Mouse (Mus musculus): ENCODE results near the gene Arhgap45. TPM values are rescaled to one million over a fixed set of nuclear protein-coding genes. Genes with fewer than 3 reads are reported as not detected.

Arhgap45 gene
- 1.9 and 2.2 TPM in 2 replicates for polyA plus RNA-seq (2015; fragmentation: Nextera tagmentation; extraction: Ambion mirVana)

DNA sequence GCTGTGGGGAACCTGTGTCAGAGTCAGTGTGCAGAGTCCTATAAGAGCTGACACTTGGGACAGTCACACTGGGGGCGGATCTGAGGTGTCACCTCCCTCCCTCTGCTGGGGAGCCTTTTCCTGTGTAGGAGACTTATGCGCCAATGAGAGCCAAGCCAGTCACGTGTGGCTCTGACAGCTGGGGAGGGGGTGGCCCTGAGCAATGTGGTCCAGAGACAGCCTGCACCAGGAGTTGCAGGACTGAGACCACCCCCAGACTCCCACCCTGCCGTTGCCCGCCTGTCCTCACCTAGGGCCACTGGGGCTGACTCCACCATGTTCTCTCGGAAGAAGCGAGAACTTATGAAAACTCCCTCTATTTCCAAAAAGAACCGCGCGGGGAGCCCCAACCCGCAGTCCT is at the start of gene Arhgap45:
Gene Arhgap45, plus strand, starts transcription at position 143 of the 400 bp plus-strand sequence.
- no peaks in the 10 kb centered on the region for H3K4me1 ChIP-seq
- ATAC-seq (replicated peaks): no peak
- H3K27me3 ChIP-seq (replicated peaks): peaks cover 59% of the 10 kb centered on the region
- WGBS: 69% methylated on average over 11 of the region's 11 CpGs
- no peak within 1 kb of the TSS for H3K9ac ChIP-seq
- no peak within 1 kb of the TSS for H3K4me2 ChIP-seq
- H3K27ac ChIP-seq: no peak within 1 kb of the TSS
- peaks cover under 1% of the 10 kb centered on the region; the same call in 1 of the 2 replicates for H3K36me3 ChIP-seq (replicated peaks)
- no peaks in the 10 kb centered on the region for H3K9me3 ChIP-seq
- H3K4me3 ChIP-seq: no peak within 1 kb of the TSS

- ATAC-seq (replicated peaks): no peak
- Histone ChIP-seq H3K27ac (no peak overlapping the region), H3K4me2 (no peak overlapping the region), H3K9ac (no peak overlapping the region), H3K36me3 (replicated peaks) (peaks cover 26% of the 10 kb centered on the region; the same call in 1 of the 2 replicates), H3K4me1 (peaks cover 8% of the 10 kb centered on the region), H3K9me3 (no peaks in the 10 kb centered on the region), H3K27me3 (replicated peaks) (peaks cover 23% of the 10 kb centered on the region), H3K4me3 (no peak overlapping the region)
- WGBS: 90% methylated on average over 5 of the region's 5 CpGs
These were observed 49.5 kb upstream of the Arhgap45 start for GRCm38 (mm10) chr10:79966886-79967400.

- WGBS: 80% methylated on average over 1 of the region's 1 CpGs
These were observed 48.3 kb upstream of the Arhgap45 start for GRCm38 (mm10) chr10:79968181-79968580.

GRCm38 (mm10) chr10:79969124-79969568 is 47.3 kb upstream of the Arhgap45 start:
- no peak overlapping the region for H3K27ac ChIP-seq
- no peak overlapping the region for H3K4me2 ChIP-seq
- no peak overlapping the region for H3K4me3 ChIP-seq
- no peak for ATAC-seq (replicated peaks)
- H3K9me3 ChIP-seq: no peaks in the 10 kb centered on the region
- peaks cover 17% of the 10 kb centered on the region; the same call in 1 of the 2 replicates for H3K36me3 ChIP-seq (replicated peaks)
- peaks cover 8% of the 10 kb centered on the region for H3K4me1 ChIP-seq
- WGBS: 11% methylated on average over 3 of the region's 3 CpGs
- no peak overlapping the region for H3K9ac ChIP-seq
- H3K27me3 ChIP-seq (replicated peaks): peaks cover 35% of the 10 kb centered on the region

More at GRCm38 (mm10) chr10:79968181-79968580, 48.3 kb upstream of the Arhgap45 start:
- Histone ChIP-seq H3K27ac (no peak overlapping the region), H3K4me2 (no peak overlapping the region), H3K36me3 (replicated peaks) (peaks cover 17% of the 10 kb centered on the region; the same call in 1 of the 2 replicates), H3K9ac (no peak overlapping the region), H3K9me3 (no peaks in the 10 kb centered on the region), H3K27me3 (replicated peaks) (peaks cover 35% of the 10 kb centered on the region), H3K4me1 (peaks cover 8% of the 10 kb centered on the region), H3K4me3 (no peak overlapping the region)
- ATAC-seq (replicated peaks): no peak

DNA sequence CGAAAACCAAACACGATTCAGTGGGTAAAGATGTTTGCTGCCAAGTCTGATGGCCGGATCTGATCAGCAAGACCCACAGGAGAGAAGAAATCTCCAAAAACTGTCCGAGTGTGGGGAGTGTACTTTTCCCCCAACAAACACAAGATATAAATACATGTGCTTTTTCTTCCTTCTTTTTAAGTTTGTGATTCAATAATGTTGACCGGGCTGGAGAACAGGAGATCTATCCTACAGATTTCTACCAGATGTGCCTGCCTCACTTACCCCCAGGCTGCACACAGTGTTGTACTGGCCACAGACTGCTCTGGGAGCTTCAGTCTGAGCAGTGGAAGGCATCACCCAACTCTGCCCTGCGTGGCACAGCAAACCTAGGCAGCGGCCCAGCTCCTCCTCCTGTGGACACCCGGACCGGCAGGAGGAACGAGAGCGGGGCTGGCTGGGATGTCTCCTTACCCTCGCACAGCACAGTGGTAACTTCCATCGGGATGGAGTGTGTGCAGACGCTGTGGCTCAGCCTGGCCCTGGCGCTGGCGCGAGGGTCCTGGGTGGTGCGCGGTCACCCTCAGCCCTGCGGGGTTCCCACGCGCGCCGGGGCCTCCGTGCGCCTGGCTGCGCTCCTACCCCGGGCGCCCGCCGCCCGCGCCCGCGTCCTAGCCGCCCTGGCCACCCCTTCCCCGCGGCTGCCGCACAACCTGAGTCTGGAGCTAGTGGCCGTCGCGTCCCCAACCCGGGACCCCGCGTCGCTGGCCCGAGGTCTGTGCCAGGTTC is 45.9 kb upstream of the Arhgap45 start, which contains the start of gene Grin3b:
Gene Grin3b, plus strand, starts transcription at position 301 of the 768 bp plus-strand sequence.
- 8% methylated on average over 47 of the region's 47 CpGs for WGBS
- peaks cover 8% of the 10 kb centered on the region for H3K4me1 ChIP-seq
- H3K27ac ChIP-seq: no peak within 1 kb of the TSS
- peak within 1 kb of the TSS; percentile 4; the same call in 1 of the 2 replicates for H3K9ac ChIP-seq
- H3K4me2 ChIP-seq: peak within 1 kb of the TSS; percentile 51
- H3K27me3 ChIP-seq (replicated peaks): peaks cover 35% of the 10 kb centered on the region
- no peak for ATAC-seq (replicated peaks)
- no peaks in the 10 kb centered on the region for H3K9me3 ChIP-seq
- peaks cover 15% of the 10 kb centered on the region for H3K36me3 ChIP-seq (replicated peaks)
- H3K4me3 ChIP-seq: peak within 1 kb of the TSS; percentile 30

- H3K9ac ChIP-seq: peak overlapping the region; percentile 4; the same call in 1 of the 2 replicates
- H3K9me3 ChIP-seq: no peaks in the 10 kb centered on the region
- peak overlapping the region; percentile 30 for H3K4me3 ChIP-seq
- peaks cover 8% of the 10 kb centered on the region for H3K4me1 ChIP-seq
- H3K27me3 ChIP-seq (replicated peaks): peaks cover 35% of the 10 kb centered on the region
- no peak for ATAC-seq (replicated peaks)
- peaks cover 20% of the 10 kb centered on the region for H3K36me3 ChIP-seq (replicated peaks)
- no peak overlapping the region for H3K27ac ChIP-seq
- WGBS: 4% methylated on average over 21 of the region's 21 CpGs
- peak overlapping the region; percentile 51 for H3K4me2 ChIP-seq
These were observed 45.3 kb upstream of the Arhgap45 start for GRCm38 (mm10) chr10:79971183-79971497.

- Histone ChIP-seq H3K4me1 (peaks cover 8% of the 10 kb centered on the region), H3K4me3 (no peak overlapping the region), H3K27me3 (replicated peaks) (peaks cover 35% of the 10 kb centered on the region), H3K27ac (no peak overlapping the region), H3K36me3 (replicated peaks) (peaks cover 26% of the 10 kb centered on the region), H3K9ac (no peak overlapping the region), H3K9me3 (no peaks in the 10 kb centered on the region), H3K4me2 (no peak overlapping the region)
- WGBS: 76% methylated on average over 14 of the region's 14 CpGs
- no peak for ATAC-seq (replicated peaks)
These were observed 43.6 kb upstream of the Arhgap45 start for GRCm38 (mm10) chr10:79972831-79973230.

- no peak overlapping the region for H3K4me2 ChIP-seq
- no peak overlapping the region for H3K27ac ChIP-seq
- H3K4me1 ChIP-seq: peaks cover 8% of the 10 kb centered on the region
- peaks cover 35% of the 10 kb centered on the region for H3K27me3 ChIP-seq (replicated peaks)
- ATAC-seq (replicated peaks): no peak
- 90% methylated on average over 21 of the region's 21 CpGs for WGBS
- no peak overlapping the region for H3K9ac ChIP-seq
- no peak overlapping the region for H3K4me3 ChIP-seq
- peaks cover 38% of the 10 kb centered on the region for H3K36me3 ChIP-seq (replicated peaks)
- H3K9me3 ChIP-seq: no peaks in the 10 kb centered on the region
These were observed 42.4 kb upstream of the Arhgap45 start for GRCm38 (mm10) chr10:79974087-79974486.

DNA sequence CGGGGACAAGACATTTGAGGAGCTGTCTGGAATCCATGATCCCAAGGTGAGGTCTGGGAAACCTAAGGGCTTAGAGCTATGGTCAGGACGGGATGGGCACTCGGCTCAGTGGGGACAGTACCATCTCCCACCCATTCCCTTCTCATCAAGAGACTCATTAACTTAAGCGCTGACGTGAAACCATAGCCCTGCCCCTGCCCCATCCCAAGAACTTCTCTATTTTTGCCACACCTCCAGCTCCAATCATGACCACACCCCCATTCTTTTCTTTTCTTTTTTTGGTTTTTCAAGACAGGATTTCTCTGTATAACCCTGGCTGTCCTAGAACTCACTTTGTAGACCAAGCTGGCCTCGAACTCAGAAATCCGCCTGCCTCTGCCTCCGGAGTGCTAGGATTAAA is 41.8 kb upstream of the Arhgap45 start:
- no peak overlapping the region for H3K4me2 ChIP-seq
- peaks cover 29% of the 10 kb centered on the region for H3K27me3 ChIP-seq (replicated peaks)
- no peak overlapping the region for H3K9ac ChIP-seq
- peaks cover 42% of the 10 kb centered on the region for H3K36me3 ChIP-seq (replicated peaks)
- whole genome bisulfite sequencing: 88% methylated on average over 8 of the region's 8 CpGs
- no peak overlapping the region for H3K27ac ChIP-seq
- no peak for ATAC-seq (replicated peaks)
- H3K4me3 ChIP-seq: no peak overlapping the region
- no peaks in the 10 kb centered on the region for H3K9me3 ChIP-seq
- H3K4me1 ChIP-seq: peaks cover 8% of the 10 kb centered on the region

DNA sequence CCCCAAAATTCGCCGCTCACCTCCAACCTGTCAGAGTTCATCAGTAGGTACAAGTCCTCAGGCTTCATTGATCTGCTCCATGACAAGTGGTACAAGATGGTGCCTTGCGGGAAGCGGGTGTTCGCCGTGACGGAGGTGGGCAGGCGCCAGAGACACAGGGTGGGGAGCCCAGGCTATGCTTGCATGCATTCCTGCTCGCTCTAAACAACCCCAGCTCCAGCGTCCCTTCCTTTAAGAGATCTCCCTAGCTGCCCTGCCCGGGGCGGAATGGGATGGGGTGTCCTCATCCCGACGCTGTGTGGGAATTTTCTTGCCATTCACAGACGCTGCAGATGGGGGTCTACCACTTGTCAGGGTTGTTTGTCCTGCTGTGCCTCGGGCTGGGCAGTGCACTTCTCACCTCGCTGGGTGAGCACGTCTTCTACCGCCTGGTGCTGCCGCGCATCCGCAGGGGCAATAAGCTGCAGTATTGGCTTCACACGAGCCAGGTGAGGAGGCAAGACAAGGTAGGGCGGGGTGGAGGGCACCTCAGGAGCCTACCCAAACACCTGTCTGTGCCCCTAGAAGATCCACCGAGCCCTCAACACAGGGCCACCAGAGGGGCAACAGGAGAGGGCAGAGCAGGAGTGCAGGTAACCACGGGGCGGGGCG is 40.3 kb upstream of the Arhgap45 start:
- Histone ChIP-seq H3K4me3 (no peak overlapping the region), H3K36me3 (replicated peaks) (peaks cover 42% of the 10 kb centered on the region), H3K27me3 (replicated peaks) (peaks cover 20% of the 10 kb centered on the region), H3K4me1 (peaks cover 6% of the 10 kb centered on the region; the same call in 1 of the 2 replicates), H3K9ac (no peak overlapping the region), H3K4me2 (no peak overlapping the region), H3K27ac (no peak overlapping the region), H3K9me3 (no peaks in the 10 kb centered on the region)
- WGBS: 83% methylated on average over 28 of the region's 28 CpGs
- no peak for ATAC-seq (replicated peaks)

GRCm38 (mm10) chr10:79976722-79977107 is 39.7 kb upstream of the Arhgap45 start:
- peaks cover 42% of the 10 kb centered on the region for H3K36me3 ChIP-seq (replicated peaks)

DNA sequence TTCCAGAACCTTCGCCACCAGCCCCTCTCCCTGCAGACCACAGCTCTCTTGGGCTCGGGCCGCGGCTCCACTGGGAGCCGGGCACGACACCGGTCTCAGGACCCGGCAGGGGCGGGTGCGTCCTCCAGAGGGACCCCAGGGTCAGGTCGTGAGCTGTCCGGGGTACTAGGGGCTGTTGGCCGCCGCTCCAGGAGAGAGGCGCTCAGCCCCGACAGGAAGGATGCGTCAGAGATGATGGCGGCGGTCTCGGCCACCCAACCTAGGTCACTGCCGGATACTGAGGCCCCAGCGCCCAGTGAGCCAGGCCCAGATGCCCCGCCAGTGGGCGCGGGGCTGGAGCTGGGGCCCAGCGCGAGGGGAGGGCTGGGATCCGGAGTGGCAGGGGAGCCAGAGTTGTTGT is 39.1 kb upstream of the Arhgap45 start:
- Histone ChIP-seq H3K9me3 (no peaks in the 10 kb centered on the region), H3K27me3 (replicated peaks) (peaks cover 9% of the 10 kb centered on the region; the same call in 1 of the 2 replicates), H3K4me3 (no peak overlapping the region), H3K36me3 (replicated peaks) (peaks cover 42% of the 10 kb centered on the region), H3K4me1 (peaks cover 14% of the 10 kb centered on the region), H3K9ac (no peak overlapping the region), H3K4me2 (no peak overlapping the region), H3K27ac (no peak overlapping the region)
- ATAC-seq (replicated peaks): no peak
- WGBS: 79% methylated on average over 28 of the region's 28 CpGs

More at GRCm38 (mm10) chr10:79976722-79977107, 39.7 kb upstream of the Arhgap45 start:
- Histone ChIP-seq H3K4me2 (no peak overlapping the region), H3K9ac (no peak overlapping the region), H3K27ac (no peak overlapping the region), H3K4me3 (no peak overlapping the region), H3K27me3 (replicated peaks) (peaks cover 15% of the 10 kb centered on the region), H3K9me3 (no peaks in the 10 kb centered on the region), H3K4me1 (peaks cover 10% of the 10 kb centered on the region; the same call in 1 of the 2 replicates)
- WGBS: 74% methylated on average over 36 of the region's 36 CpGs
- ATAC-seq (replicated peaks): no peak
